Mouse (Mus musculus) splenic B cell, adult 2 months (primary cell): ENCODE results near the gene Olfr531.

Experiments used
- DNase-seq: peaks from one replicate; pipeline ENCODE4 v3.0.0-alpha.2; 2011; ENCODE audit warnings: low read depth, low spot score
- H3K27me3 ChIP-seq: 2 replicates; pipeline ENCODE4 v1.6.1; 2012; ENCODE audit warnings: mild to moderate bottlenecking, low read length, moderate library complexity, mixed read lengths; ENCODE audit not compliant: control insufficient read depth, poor library complexity, insufficient read depth, severe bottlenecking
- H3K36me3 ChIP-seq: 2 replicates; pipeline ENCODE4 v1.6.1; 2012; ENCODE audit warnings: mild to moderate bottlenecking, low read length, moderate library complexity, mixed read lengths; ENCODE audit not compliant: control insufficient read depth, poor library complexity, insufficient read depth, severe bottlenecking

The Olfr531 gene

GRCm38 (mm10) chr7:140402818-140403217 lies at the start of gene Olfr531:
Olfr531 (minus strand) TSS chr7:140402918.
- Histone ChIP-seq H3K36me3 (no peaks in the 10 kb centered on the region), H3K27me3 (no peaks in the 10 kb centered on the region)
- DNase-seq: no peak

DNA sequence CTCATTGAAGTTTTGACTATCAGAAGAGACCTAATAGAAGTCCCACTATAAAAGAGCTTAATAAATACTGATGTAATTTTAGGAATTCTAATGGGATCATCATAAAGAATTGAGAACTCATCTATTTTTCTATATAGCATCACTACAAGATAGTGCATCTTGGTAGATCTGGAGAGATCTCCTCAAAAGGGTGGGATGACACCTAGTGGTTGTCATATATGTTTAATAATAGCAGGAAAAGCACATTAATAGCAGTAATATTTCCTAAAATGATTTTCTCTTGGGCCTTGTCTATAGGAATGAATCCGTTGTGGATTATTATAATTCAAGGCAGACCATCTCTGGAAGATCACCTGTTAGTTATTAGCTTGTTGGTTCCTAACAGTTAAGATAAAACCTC lies 40.4 kb upstream of the Olfr531 start:
- DNase-seq: no peak
- H3K36me3 ChIP-seq: no peaks in the 10 kb centered on the region
- H3K27me3 ChIP-seq: no peaks in the 10 kb centered on the region

DNA sequence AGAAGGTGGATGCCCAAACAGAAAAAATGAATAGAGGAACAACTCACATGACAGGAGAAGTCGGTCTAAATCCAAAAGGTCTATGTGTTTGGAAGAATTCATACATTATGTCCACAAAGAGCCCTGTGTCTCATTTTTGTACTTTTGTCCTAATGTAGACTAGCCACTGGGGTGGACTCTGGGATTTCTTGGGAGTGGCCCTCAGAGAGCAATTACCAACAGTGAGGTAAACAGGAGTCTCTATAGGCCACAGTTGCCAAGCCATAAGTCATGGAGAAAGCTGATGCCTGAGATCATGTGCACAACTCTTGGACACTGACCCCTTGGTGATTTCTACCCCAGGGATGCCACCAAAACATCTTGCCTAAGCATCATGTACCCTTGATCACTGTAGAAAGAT lies 18.8 kb upstream of the Olfr531 start, which contains the start of gene Olfr532:
TSS of gene Olfr532 (minus strand) at position 101 of the 400 bp plus-strand sequence.
- DNase-seq: no peak
- no peaks in the 10 kb centered on the region for H3K27me3 ChIP-seq
- no peaks in the 10 kb centered on the region for H3K36me3 ChIP-seq

GRCm38 (mm10) chr7:140376911-140377310 lies 25.8 kb downstream of the Olfr531 start:
- DNase-seq: no peak
- Histone ChIP-seq H3K36me3 (no peaks in the 10 kb centered on the region), H3K27me3 (no peaks in the 10 kb centered on the region)

- no peaks in the 10 kb centered on the region for H3K27me3 ChIP-seq
- H3K36me3 ChIP-seq: no peaks in the 10 kb centered on the region
- DNase-seq: no peak
Measured at GRCm38 (mm10) chr7:140376231-140376630, 26.5 kb downstream of the Olfr531 start, which contains the start of gene Olfr530. Olfr530 (minus strand) TSS chr7:140376331.

GRCm38 (mm10) chr7:140374300-140374699 lies 28.4 kb downstream of the Olfr531 start:
- Histone ChIP-seq H3K36me3 (no peaks in the 10 kb centered on the region), H3K27me3 (no peaks in the 10 kb centered on the region)
- DNase-seq: no peak

- DNase-seq: no peak
- H3K36me3 ChIP-seq: no peaks in the 10 kb centered on the region
Measured at GRCm38 (mm10) chr7:140361571-140361970, 41.1 kb downstream of the Olfr531 start, which contains the start of gene Olfr60. Olfr60 (minus strand) TSS chr7:140361671.

More at GRCm38 (mm10) chr7:140361571-140361970, 41.1 kb downstream of the Olfr531 start, which contains the start of gene Olfr60:
- no peaks in the 10 kb centered on the region for H3K27me3 ChIP-seq
